Mouse (Mus musculus): ENCODE results near the gene Fmod.

GRCm38 (mm10) chr1:134093771-134094526 lies 56.9 kb downstream of the Fmod start:
- TF ChIP-seq CTCF (conservative IDR thresholded peaks at IDR 0.05 in 1 of 2, IDR thresholded peaks at IDR 0.05 in 1 of 2; ENCODE audit: low read depth in 2 of 2, low read length in 2 of 2): no peak
- TF ChIP-seq UBTF (IDR thresholded peaks at IDR 0.05; ENCODE audit: low read depth, low read length): no peak
- TF ChIP-seq USF2 (conservative IDR thresholded peaks at IDR 0.05; ENCODE audit: low read depth, low read length): no peak
- TF ChIP-seq EP300 (IDR thresholded peaks at IDR 0.05; ENCODE audit: low read length): peak; percentile 79
